Mouse (Mus musculus): ENCODE measurements around the gene Taf6. TPM values are rescaled to one million over a fixed set of nuclear protein-coding genes. Genes with fewer than 3 reads are reported as not detected.
A peak's percentile ranks its signal among the peaks of the same experiment; 100 is the strongest.

The Taf6 gene
- polyA plus RNA-seq, 1 experiment from 2014 or later: 70.0 TPM

- Histone ChIP-seq H3K9me3 (no peaks in the 10 kb centered on the region), H3K4me2 (replicated peaks) (no peak overlapping the region), H3K27me3 (replicated peaks) (no peaks in the 10 kb centered on the region), H3K36me3 (peaks cover 49% of the 10 kb centered on the region), H3K9ac (no peak overlapping the region), H3K4me1 (replicated peaks) (peaks cover 17% of the 10 kb centered on the region), H3K4me3 (replicated peaks) (no peak overlapping the region), H3K27ac (no peak overlapping the region)
- 62% methylated on average over 10 of the region's 10 CpGs for WGBS
- ATAC-seq: no peak
These were observed 23.6 kb downstream of the Taf6 start for GRCm38 (mm10) chr5:138163610-138164009.

DNA sequence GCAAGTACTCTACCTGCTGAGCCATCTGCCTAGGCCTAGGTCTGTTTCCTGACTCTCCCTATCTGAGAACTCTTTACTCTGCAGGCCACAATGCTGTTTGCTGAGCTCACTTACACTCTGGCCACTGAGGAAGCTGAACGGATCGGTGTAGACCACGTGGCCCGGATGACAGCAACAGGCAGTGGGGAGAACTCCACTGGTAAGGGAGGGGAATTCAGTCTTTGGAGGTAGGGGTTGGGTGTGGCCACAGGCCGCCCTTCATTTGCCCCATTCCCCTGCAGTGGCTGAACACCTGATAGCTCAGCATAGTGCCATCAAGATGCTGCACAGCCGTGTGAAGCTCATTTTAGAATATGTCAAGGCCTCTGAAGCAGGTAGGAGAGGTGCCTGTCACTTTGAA is 24.2 kb downstream of the Taf6 start:
- Histone ChIP-seq H3K9ac (no peak overlapping the region), H3K9me3 (no peaks in the 10 kb centered on the region), H3K4me2 (replicated peaks) (no peak overlapping the region), H3K4me1 (replicated peaks) (peaks cover 17% of the 10 kb centered on the region), H3K27me3 (replicated peaks) (no peaks in the 10 kb centered on the region), H3K27ac (no peak overlapping the region), H3K4me3 (replicated peaks) (no peak overlapping the region), H3K36me3 (peaks cover 46% of the 10 kb centered on the region)
- no peak for ATAC-seq
- 61% methylated on average over 6 of the region's 6 CpGs for WGBS

DNA sequence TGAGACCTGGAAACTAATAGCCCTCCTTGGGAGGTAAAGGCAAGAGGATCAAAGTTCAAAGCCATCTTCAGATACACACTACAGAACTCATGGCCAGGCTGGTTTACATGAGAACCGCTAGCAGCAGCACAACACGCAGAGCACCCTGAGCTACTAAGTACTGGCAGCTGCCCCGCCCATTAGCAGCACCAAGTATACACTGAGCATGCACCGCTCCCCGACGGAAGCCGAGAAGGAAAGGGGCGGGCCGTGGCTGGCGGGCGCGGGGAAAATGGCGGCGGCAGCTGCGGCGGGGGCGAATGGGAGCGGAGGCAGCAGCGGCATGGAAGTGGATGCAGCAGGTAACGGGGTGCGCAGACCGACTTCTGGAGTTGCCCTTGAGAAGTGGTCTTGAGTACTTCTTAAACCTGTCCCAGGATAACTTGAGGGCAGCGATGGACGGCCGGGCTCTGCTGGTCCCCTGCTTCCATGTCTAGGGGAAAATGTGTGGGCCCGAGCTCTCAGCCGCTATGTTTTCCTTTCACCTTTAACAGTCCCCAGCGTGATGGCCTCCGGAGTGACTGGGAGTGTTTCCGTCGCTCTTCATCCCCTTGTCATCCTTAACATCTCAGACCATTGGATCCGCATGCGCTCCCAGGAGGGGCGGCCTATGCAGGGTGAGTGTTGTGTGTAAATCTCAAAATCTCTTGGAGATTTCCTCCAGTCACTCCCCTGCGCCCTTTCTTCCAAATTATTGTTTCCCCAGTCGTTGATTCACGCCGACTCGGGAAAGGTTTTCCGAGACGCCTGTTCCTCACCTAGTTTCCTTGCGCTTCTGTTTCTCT is 26.2 kb downstream of the Taf6 start, which contains the start of gene Cops6:
Gene Cops6 (plus strand): TSS at position 230 of the 824 bp plus-strand sequence.
- Histone ChIP-seq H3K9me3 (no peaks in the 10 kb centered on the region), H3K27ac (peak within 1 kb of the TSS; percentile 59), H3K9ac (peak within 1 kb of the TSS; percentile 73), H3K27me3 (replicated peaks) (no peaks in the 10 kb centered on the region), H3K4me2 (replicated peaks) (peak within 1 kb of the TSS; percentile 64), H3K4me3 (replicated peaks) (peak within 1 kb of the TSS; percentile 67), H3K36me3 (peaks cover 27% of the 10 kb centered on the region), H3K4me1 (replicated peaks) (peaks cover 17% of the 10 kb centered on the region)
- ATAC-seq: peak; percentile 97
- under 1% methylated on average over 42 of the region's 42 CpGs for WGBS

DNA sequence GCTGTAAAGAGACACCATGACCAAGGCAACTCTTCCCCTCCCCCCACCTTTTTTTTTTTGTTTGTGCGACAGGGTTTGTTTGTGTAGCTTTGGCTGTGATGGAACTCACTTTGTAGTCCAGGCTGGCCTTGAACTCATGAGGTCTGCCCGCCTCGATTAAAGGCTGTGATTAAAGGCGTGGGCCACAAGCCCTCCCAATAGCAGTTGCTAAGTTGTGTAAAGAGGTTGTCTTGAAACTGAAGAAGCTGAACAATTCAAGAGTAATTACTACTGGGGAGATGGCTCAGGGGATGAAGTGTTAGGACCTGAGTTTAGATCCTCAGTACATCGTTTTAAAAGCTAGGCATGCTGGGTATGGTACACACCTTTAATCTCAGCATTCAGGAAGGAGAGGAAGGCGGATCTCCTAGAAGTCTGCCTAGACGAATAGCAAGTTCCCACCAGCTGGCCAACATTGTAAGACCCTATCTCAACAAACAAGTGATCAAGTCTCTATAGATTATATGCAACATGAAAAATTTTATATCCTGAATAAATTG is 27.0 kb downstream of the Taf6 start:
- H3K27me3 ChIP-seq (replicated peaks): no peaks in the 10 kb centered on the region
- WGBS: 62% methylated on average over 7 of the region's 7 CpGs

GRCm38 (mm10) chr5:138155443-138155976 is 31.7 kb downstream of the Taf6 start, which contains the start of gene Zfp113:
Zfp113 (minus strand) TSS chr5:138155744.
- under 1% methylated on average over 31 of the region's 31 CpGs for WGBS
- H3K36me3 ChIP-seq: peaks cover 7% of the 10 kb centered on the region
- H3K9ac ChIP-seq: peak within 1 kb of the TSS; percentile 86
- peak within 1 kb of the TSS; percentile 79 for H3K4me3 ChIP-seq (replicated peaks)
- H3K4me1 ChIP-seq (replicated peaks): 0 out of 2 replicates have a peak, but pooled peaks cover 3% of the 10 kb centered on the region
- H3K9me3 ChIP-seq: no peaks in the 10 kb centered on the region
- H3K4me2 ChIP-seq (replicated peaks): peak within 1 kb of the TSS; percentile 61
- peak; percentile 98 for ATAC-seq
- peak within 1 kb of the TSS; percentile 92 for H3K27ac ChIP-seq
- no peaks in the 10 kb centered on the region for H3K27me3 ChIP-seq (replicated peaks)

More for the DNA sequence above, 27.0 kb downstream of the Taf6 start:
- peak overlapping the region; percentile 64 for H3K4me2 ChIP-seq (replicated peaks)
- no peak for ATAC-seq
- peak overlapping the region; percentile 67 for H3K4me3 ChIP-seq (replicated peaks)
- H3K27ac ChIP-seq: no peak overlapping the region
- peaks cover 15% of the 10 kb centered on the region for H3K4me1 ChIP-seq (replicated peaks)
- peak overlapping the region; percentile 73; the same call in 1 of the 2 replicates for H3K9ac ChIP-seq
- no peaks in the 10 kb centered on the region for H3K9me3 ChIP-seq
- H3K36me3 ChIP-seq: peaks cover 22% of the 10 kb centered on the region

GRCm38 (mm10) chr5:138154390-138154789 is 32.9 kb downstream of the Taf6 start:
- no peak for ATAC-seq
- peak overlapping the region; percentile 61 for H3K4me2 ChIP-seq (replicated peaks)
- no peak overlapping the region for H3K9ac ChIP-seq
- no peaks in the 10 kb centered on the region for H3K4me1 ChIP-seq (replicated peaks)
- H3K4me3 ChIP-seq (replicated peaks): peak overlapping the region; percentile 79
- 72% methylated on average over 3 of the region's 3 CpGs for WGBS
- H3K36me3 ChIP-seq: peaks cover 10% of the 10 kb centered on the region
- H3K27ac ChIP-seq: no peak overlapping the region
- no peaks in the 10 kb centered on the region for H3K27me3 ChIP-seq (replicated peaks)
- no peaks in the 10 kb centered on the region for H3K9me3 ChIP-seq

DNA sequence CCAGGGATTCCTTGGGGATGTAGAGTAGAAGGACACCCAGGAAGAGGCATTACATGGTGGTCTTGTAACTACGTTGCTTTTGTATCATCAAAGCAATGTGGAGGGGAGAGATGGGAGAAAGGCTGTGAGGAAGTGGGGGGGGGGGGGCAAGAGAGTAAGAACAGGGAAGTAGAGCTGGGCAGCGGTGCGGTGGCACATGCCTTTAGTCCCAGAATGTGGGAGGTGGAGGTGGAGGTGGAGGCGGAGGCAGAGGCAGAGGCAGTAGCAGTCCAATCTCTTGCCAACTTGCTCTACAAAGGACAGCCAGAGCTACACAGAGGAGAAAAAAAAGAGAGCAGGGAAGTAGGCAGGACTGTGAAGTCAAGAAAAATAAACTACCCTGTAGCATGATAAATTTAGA is 48.7 kb downstream of the Taf6 start:
- WGBS: 75% methylated on average over 4 of the region's 4 CpGs
- Histone ChIP-seq H3K4me2 (replicated peaks) (no peak overlapping the region), H3K9ac (no peak overlapping the region), H3K4me1 (replicated peaks) (0 out of 2 replicates have a peak, but pooled peaks cover 3% of the 10 kb centered on the region), H3K4me3 (replicated peaks) (no peak overlapping the region), H3K9me3 (no peaks in the 10 kb centered on the region), H3K27me3 (replicated peaks) (no peaks in the 10 kb centered on the region), H3K36me3 (peaks cover 15% of the 10 kb centered on the region), H3K27ac (no peak overlapping the region)
- no peak for ATAC-seq

DNA sequence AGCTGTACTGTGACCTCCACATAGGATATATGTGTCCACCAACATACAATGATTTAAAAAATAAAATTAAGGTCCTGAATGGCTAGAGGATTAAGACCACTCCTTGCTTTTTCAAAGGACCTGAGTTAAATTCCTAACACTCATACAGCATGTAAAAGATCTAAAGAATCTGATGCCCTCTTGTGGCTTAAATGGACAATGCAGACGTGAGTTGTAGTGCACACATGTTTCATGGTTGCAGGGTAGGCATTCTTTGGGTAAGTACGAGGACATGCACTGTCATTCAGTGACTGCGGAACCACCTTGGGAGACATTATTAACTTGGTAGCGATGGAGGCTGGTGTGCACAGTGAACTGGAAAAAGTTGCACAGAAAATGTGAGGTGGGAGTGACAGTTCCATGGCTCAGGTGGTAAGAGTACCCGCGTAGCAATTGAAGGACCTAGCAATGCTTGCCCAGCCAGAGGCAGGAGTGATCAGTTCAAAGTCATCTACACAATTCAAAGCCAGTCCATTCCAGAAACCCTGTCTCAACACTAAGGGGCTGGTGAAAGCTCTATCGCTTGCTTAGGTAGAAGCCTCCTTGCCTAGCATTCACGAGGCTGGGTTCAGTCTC is 49.2 kb downstream of the Taf6 start:
- no peak overlapping the region for H3K4me3 ChIP-seq (replicated peaks)
- no peaks in the 10 kb centered on the region for H3K27me3 ChIP-seq (replicated peaks)
- WGBS: 59% methylated on average over 8 of the region's 8 CpGs
- no peak overlapping the region for H3K9ac ChIP-seq
- no peaks in the 10 kb centered on the region for H3K9me3 ChIP-seq
- no peak overlapping the region for H3K27ac ChIP-seq
- H3K4me2 ChIP-seq (replicated peaks): no peak overlapping the region
- H3K4me1 ChIP-seq (replicated peaks): 0 out of 2 replicates have a peak, but pooled peaks cover 3% of the 10 kb centered on the region
- peaks cover 21% of the 10 kb centered on the region; the same call in 1 of the 2 replicates for H3K36me3 ChIP-seq
- ATAC-seq: peak; percentile 50; the same call in 1 of the 2 replicates

GRCm38 (mm10) chr5:138137257-138137656 is 50.0 kb downstream of the Taf6 start:
- Histone ChIP-seq H3K4me1 (replicated peaks) (0 out of 2 replicates have a peak, but pooled peaks cover 3% of the 10 kb centered on the region), H3K4me2 (replicated peaks) (no peak overlapping the region), H3K36me3 (peaks cover 25% of the 10 kb centered on the region; the same call in 1 of the 2 replicates), H3K27me3 (replicated peaks) (no peaks in the 10 kb centered on the region), H3K9ac (no peak overlapping the region), H3K9me3 (no peaks in the 10 kb centered on the region), H3K4me3 (replicated peaks) (no peak overlapping the region), H3K27ac (0 out of 2 replicates have a peak overlapping the region, but pooled peaks have one; percentile 63)
- 50% methylated on average over 4 of the region's 4 CpGs for WGBS
- peak; percentile 65 for ATAC-seq

GRCm38 (mm10) chr5:138132425-138133064 is 54.7 kb downstream of the Taf6 start:
- 75% methylated on average over 5 of the region's 5 CpGs for WGBS
- peaks cover 50% of the 10 kb centered on the region for H3K36me3 ChIP-seq
- H3K4me3 ChIP-seq (replicated peaks): no peak overlapping the region
- 0 out of 2 replicates have a peak, but pooled peaks cover 3% of the 10 kb centered on the region for H3K4me1 ChIP-seq (replicated peaks)
- peak; percentile 73 for ATAC-seq
- no peak overlapping the region for H3K9ac ChIP-seq
- no peak overlapping the region for H3K4me2 ChIP-seq (replicated peaks)
- H3K27me3 ChIP-seq (replicated peaks): no peaks in the 10 kb centered on the region
- no peaks in the 10 kb centered on the region for H3K9me3 ChIP-seq
- peak overlapping the region; percentile 60; the same call in 1 of the 2 replicates for H3K27ac ChIP-seq

All from intestine, embryonic 15.5 days (tissue).